Mouse (Mus musculus): ENCODE data around the gene Zc3h7a. TPM values are rescaled to one million over a fixed set of nuclear protein-coding genes. Genes with fewer than 3 reads are reported as not detected.

The Zc3h7a gene
- polyA plus RNA-seq, 2 experiments from 2014 or later = 255 to 363 TPM

Other genes starting within 250 kb of the Zc3h7a start
- 1 to 10 TPM; 1.3 to 3.5 TPM for gene Snn, start 115.4 kb downstream of the Zc3h7a start, polyA plus RNA-seq (2017; shearing (Covaris generic))
- 10 to 100 TPM; 47.2 to 61.2 TPM for gene Litaf, start 110.2 kb downstream of the Zc3h7a start, polyA plus RNA-seq (2017; shearing (Covaris generic))
- 10 to 100 TPM in 1 of 2 experiments, 1 to 10 TPM in 1; 7.3 to 10.5 TPM for gene Txndc11, start 41.7 kb downstream of the Zc3h7a start, polyA plus RNA-seq (2017; shearing (Covaris generic))
- 100 to 1,000 TPM; 167 to 177 TPM for gene Rsl1d1, start 26.9 kb upstream of the Zc3h7a start, polyA plus RNA-seq (2017; shearing (Covaris generic))
- 10 to 100 TPM; 31.6 to 35.8 TPM for gene Gspt1, start 77.9 kb upstream of the Zc3h7a start, polyA plus RNA-seq (2017; shearing (Covaris generic))
- not detected for gene Tnfrsf17, start 137.4 kb upstream of the Zc3h7a start, polyA plus RNA-seq (2017; shearing (Covaris generic))
- 10 to 100 TPM; 11.7 to 16.1 TPM for gene Snx29, start 146.5 kb upstream of the Zc3h7a start, polyA plus RNA-seq (2017; shearing (Covaris generic))